Mouse (Mus musculus): ENCODE data around the gene Prune2.

- TF ChIP-seq POLR2A (IDR thresholded peaks at IDR 0.05; ENCODE audit: insufficient read depth, low read length) = no peak
- no peak for TF ChIP-seq CTCF (IDR thresholded peaks at IDR 0.05; ENCODE audit: low read depth, low read length)
- no peak for TF ChIP-seq EP300 (IDR thresholded peaks at IDR 0.05; ENCODE audit: insufficient read depth, low read depth, low read length)
Observed at GRCm38 (mm10) chr19:17153911-17154639, 198.2 kb downstream of the Prune2 start.
